In the genomic region with DNA sequence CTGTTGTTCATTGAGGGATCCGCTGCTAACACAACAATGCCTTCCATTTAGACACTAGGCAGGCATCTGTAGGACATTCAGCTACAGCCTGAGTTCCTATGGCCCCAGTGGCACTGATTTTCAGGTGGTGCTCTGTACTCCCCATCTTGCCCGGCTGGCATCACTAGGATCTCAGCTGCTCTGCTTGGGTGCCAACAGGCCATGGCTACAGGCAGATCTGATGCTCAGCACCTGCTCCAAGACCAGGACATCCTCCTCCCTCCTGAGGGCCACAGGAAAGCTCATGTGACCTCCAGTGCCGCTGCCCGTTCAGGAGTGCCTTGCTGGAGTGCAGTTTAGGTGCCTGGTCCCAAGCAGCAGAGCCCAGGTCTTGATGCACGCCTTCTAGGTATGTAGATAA, we compare ENCODE assay signal across 14 mouse cellular contexts. TPM values are rescaled to one million over a fixed set of nuclear protein-coding genes. Genes with fewer than 3 reads are reported as not detected.
A peak's percentile ranks its signal among the peaks of the same experiment; 100 is the strongest.
DNase-seq lines count a peak whose midpoint lies in the region; ATAC-seq lines count a peak whose summit lies in the region.
"Had no signal": no experiment of that assay in that cellular context is flagged by ENCODE, and none has a peak within 500 bp of the region (broad histone marks: within the 10 kb centered on the region; RNA-seq: fewer than 3 reads in every experiment).

No protein-coding gene starts in this region.

- peaks cover 53% of the 10 kb centered on the region for H3K36me3 ChIP-seq in hindbrain, embryonic 10.5 days
- 0 out of 2 replicates have a peak, but pooled peaks cover 2% of the 10 kb centered on the region for H3K36me3 ChIP-seq in hindbrain, embryonic 11.5 days (ENCODE audit: control insufficient read depth, insufficient read depth, low read length)
- H3K36me3 ChIP-seq in lung, embryonic 15.5 days, result peaks cover 13% of the 10 kb centered on the region
- peaks cover 7% of the 10 kb centered on the region; the same call in 1 of the 2 replicates for H3K36me3 ChIP-seq in liver, embryonic 15.5 days (replicated peaks)

- no peaks in the 10 kb centered on the region for H3K9me3 ChIP-seq in hindbrain, embryonic 10.5 days
- no peaks in the 10 kb centered on the region for H3K9me3 ChIP-seq in hindbrain, embryonic 11.5 days (ENCODE audit: control insufficient read depth, low read length)
- H3K9me3 ChIP-seq in lung, embryonic 15.5 days, result no peaks in the 10 kb centered on the region
- no peaks in the 10 kb centered on the region for H3K9me3 ChIP-seq in liver, embryonic 15.5 days (replicated peaks)
- H3K9me3 ChIP-seq: embryonic facial prominence, embryonic 15.5 days had no signal

- H3K4me2 ChIP-seq in hindbrain, embryonic 11.5 days (replicated peaks; ENCODE audit: low read depth, low read length), result no peak overlapping the region
- no peak overlapping the region for H3K4me2 ChIP-seq in lung, embryonic 15.5 days
- H3K4me2 ChIP-seq in liver, embryonic 15.5 days, result no peak overlapping the region
- H3K4me2 ChIP-seq: embryonic facial prominence, embryonic 15.5 days had no signal

- H3K27me3 ChIP-seq in hindbrain, embryonic 10.5 days (ENCODE audit: insufficient read depth, poor library complexity, severe bottlenecking), result no peaks in the 10 kb centered on the region
- no peaks in the 10 kb centered on the region for H3K27me3 ChIP-seq in hindbrain, embryonic 11.5 days (ENCODE audit: control insufficient read depth, insufficient read depth, low read length)
- H3K27me3 ChIP-seq in lung, embryonic 15.5 days, result no peaks in the 10 kb centered on the region
- no peaks in the 10 kb centered on the region for H3K27me3 ChIP-seq in liver, embryonic 15.5 days
- H3K27me3 ChIP-seq: embryonic facial prominence, embryonic 15.5 days had no signal

- H3K9ac ChIP-seq in hindbrain, embryonic 11.5 days (ENCODE audit: low read depth, low read length), result no peak overlapping the region
- no peak overlapping the region for H3K9ac ChIP-seq in lung, embryonic 15.5 days
- H3K9ac ChIP-seq in liver, embryonic 15.5 days, result no peak overlapping the region
- H3K9ac ChIP-seq: embryonic facial prominence, embryonic 15.5 days; forebrain, postnatal 0 days had no signal

- ATAC-seq in hindbrain, embryonic 11.5 days (ENCODE audit: low FRiP score), result no peak
- no peak for ATAC-seq in lung, embryonic 15.5 days (ENCODE audit: borderline replicate concordance, extremely low read depth, low FRiP score, low TSS enrichment)
- no peak for ATAC-seq in liver, embryonic 15.5 days (ENCODE audit: insufficient read depth)
- ATAC-seq: forebrain, postnatal 0 days had no signal

- H3K27ac ChIP-seq in hindbrain, embryonic 10.5 days, result peak overlapping the region; percentile 19; the same call in 1 of the 2 replicates
- no peak overlapping the region for H3K27ac ChIP-seq in hindbrain, embryonic 11.5 days (ENCODE audit: low read depth, low read length)
- peak overlapping the region; percentile 58 for H3K27ac ChIP-seq in lung, embryonic 15.5 days
- 0 out of 2 replicates have a peak overlapping the region, but pooled peaks have one; percentile 14 for H3K27ac ChIP-seq in liver, embryonic 15.5 days (replicated peaks)
- H3K27ac ChIP-seq: macrophage had no signal

- WGBS in hindbrain, embryonic 10.5 days, result 83% methylated on average over 5 of the region's 5 CpGs
- 87% methylated on average over 5 of the region's 5 CpGs for WGBS in hindbrain, embryonic 11.5 days
- 75% methylated on average over 5 of the region's 5 CpGs for WGBS in lung, embryonic 15.5 days
- 61% methylated on average over 5 of the region's 5 CpGs for whole genome bisulfite sequencing in liver, embryonic 15.5 days (ENCODE audit: insufficient replicate concordance)

- H3K4me3 ChIP-seq in hindbrain, embryonic 10.5 days, result no peak overlapping the region
- H3K4me3 ChIP-seq in hindbrain, embryonic 11.5 days (ENCODE audit: low read depth, low read length), result no peak overlapping the region
- H3K4me3 ChIP-seq in lung, embryonic 15.5 days, result no peak overlapping the region
- no peak overlapping the region for H3K4me3 ChIP-seq in liver, embryonic 15.5 days (replicated peaks)
- H3K4me3 ChIP-seq: embryonic facial prominence, embryonic 15.5 days had no signal

- peaks cover 20% of the 10 kb centered on the region for H3K4me1 ChIP-seq in hindbrain, embryonic 10.5 days (replicated peaks)
- no peaks in the 10 kb centered on the region for H3K4me1 ChIP-seq in hindbrain, embryonic 11.5 days (replicated peaks; ENCODE audit: control insufficient read depth, insufficient read depth, low read length)
- peaks cover 42% of the 10 kb centered on the region for H3K4me1 ChIP-seq in lung, embryonic 15.5 days
- H3K4me1 ChIP-seq in liver, embryonic 15.5 days (replicated peaks), result no peaks in the 10 kb centered on the region

- peak; percentile 64 for DNase-seq in cerebellum, adult 11-12 months
- DNase-seq in cerebellum, postnatal 10 days, result no peak
- DNase-seq in hindbrain, embryonic 10.5 days (ENCODE audit: low spot score), result no peak
- DNase-seq in hindbrain, embryonic 11.5 days (ENCODE audit: low spot score), result no peak
- no peak for DNase-seq in lung, postnatal 36 days
- DNase-seq in right cerebral cortex, postnatal 10 days (ENCODE audit: low spot score in 2 of 2), result no peak
- DNase-seq: forebrain, postnatal 0 days; gastrocnemius, postnatal 36 days; layer of hippocampus, adult 9-11 months; thymus, adult 2 months had no signal

RNA-seq across cellular contexts. Expression of a gene that starts 20.3 kb away (rescaled TPM):
- 14.6 and 17.3 TPM in 2 replicates for polyA plus RNA-seq in hindbrain, embryonic 10.5 days (2016; fragmentation: Nextera tagmentation; extraction: Ambion mirVana)
- polyA plus RNA-seq in hindbrain, embryonic 11.5 days (2014; fragmentation: Nextera tagmentation; extraction: Ambion mirVana), result 25.8 and 30.4 TPM in 2 replicates
- polyA plus RNA-seq in lung, embryonic 15.5 days (2015; fragmentation: Nextera tagmentation; extraction: Ambion mirVana), result 13.5 and 14.2 TPM in 2 replicates
- 0.89 and 1.6 TPM in 2 replicates for polyA plus RNA-seq in liver, embryonic 15.5 days (2015; fragmentation: Nextera tagmentation; extraction: Ambion mirVana)

RNA-seq across cellular contexts. Expression of a gene that starts 42.2 kb away (rescaled TPM):
- 222 and 268 TPM in 2 replicates for polyA plus RNA-seq in hindbrain, embryonic 10.5 days (2016; fragmentation: Nextera tagmentation; extraction: Ambion mirVana)
- 297 and 307 TPM in 2 replicates for polyA plus RNA-seq in hindbrain, embryonic 11.5 days (2014; fragmentation: Nextera tagmentation; extraction: Ambion mirVana)
- 199 and 200 TPM in 2 replicates for polyA plus RNA-seq in lung, embryonic 15.5 days (2015; fragmentation: Nextera tagmentation; extraction: Ambion mirVana)
- polyA plus RNA-seq in liver, embryonic 15.5 days (2015; fragmentation: Nextera tagmentation; extraction: Ambion mirVana), result 136 and 139 TPM in 2 replicates

RNA-seq across cellular contexts. Expression of a gene that starts 53.8 kb away (rescaled TPM):
- polyA plus RNA-seq in hindbrain, embryonic 10.5 days (2016; fragmentation: Nextera tagmentation; extraction: Ambion mirVana), result 16.7 and 18.8 TPM in 2 replicates
- 12.0 and 13.2 TPM in 2 replicates for polyA plus RNA-seq in hindbrain, embryonic 11.5 days (2014; fragmentation: Nextera tagmentation; extraction: Ambion mirVana)
- 15.9 and 17.3 TPM in 2 replicates for polyA plus RNA-seq in lung, embryonic 15.5 days (2015; fragmentation: Nextera tagmentation; extraction: Ambion mirVana)
- 8.5 and 9.1 TPM in 2 replicates for polyA plus RNA-seq in liver, embryonic 15.5 days (2015; fragmentation: Nextera tagmentation; extraction: Ambion mirVana)
